Comparison of ENCODE assay signal across 12 mouse cellular contexts in the genomic region with DNA sequence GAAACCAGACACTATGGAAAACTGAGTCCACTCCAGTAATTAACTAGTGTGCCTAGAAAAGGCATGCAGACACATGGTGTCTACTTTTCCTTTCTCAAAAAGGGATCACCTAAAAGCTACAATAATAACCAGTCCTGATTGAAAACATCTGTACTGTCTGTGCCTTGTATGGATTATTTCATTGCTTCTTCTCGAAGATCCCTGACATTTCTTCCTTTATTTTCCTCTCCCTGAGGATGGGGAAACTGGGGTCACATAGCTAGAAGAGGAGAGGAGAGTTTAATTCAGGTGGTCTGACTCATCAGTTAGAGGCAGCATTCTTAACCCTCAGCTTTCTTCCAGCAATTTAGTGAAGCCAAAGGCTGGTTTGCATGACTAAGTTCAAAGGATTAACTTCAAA.
"Had no signal": no experiment of that assay in that cellular context is flagged by ENCODE, and none has a peak within 500 bp of the region (broad histone marks: within the 10 kb centered on the region; RNA-seq: fewer than 3 reads in every experiment).

No protein-coding gene starts in this region.

- DNase-seq: kidney, postnatal 25 days; layer of hippocampus, adult 9-11 months; layer of hippocampus, postnatal 36 days; lung, adult 18-20 months; right cerebral cortex, postnatal 14 days; thymus, adult 2 months; thymus, postnatal 36 days had no signal

- H3K36me3 ChIP-seq: kidney, embryonic 15.5 days; midbrain, embryonic 12.5 days; stomach, embryonic 15.5 days had no signal

- H3K4me3 ChIP-seq: kidney, embryonic 15.5 days; midbrain, embryonic 12.5 days; stomach, embryonic 15.5 days had no signal

- H3K9me3 ChIP-seq: kidney, embryonic 15.5 days; midbrain, embryonic 12.5 days; stomach, embryonic 15.5 days had no signal

- H3K27ac ChIP-seq: kidney, embryonic 15.5 days; liver, embryonic 14.5 days; midbrain, embryonic 12.5 days; stomach, embryonic 15.5 days had no signal

- H3K4me1 ChIP-seq: midbrain, embryonic 12.5 days; stomach, embryonic 15.5 days had no signal

- H3K9ac ChIP-seq: kidney, embryonic 15.5 days; liver, embryonic 14.5 days; midbrain, embryonic 12.5 days; stomach, embryonic 15.5 days had no signal

- H3K27me3 ChIP-seq: kidney, embryonic 15.5 days; midbrain, embryonic 12.5 days; stomach, embryonic 15.5 days had no signal

- H3K4me2 ChIP-seq: kidney, embryonic 15.5 days; midbrain, embryonic 12.5 days; stomach, embryonic 15.5 days had no signal

- ATAC-seq: midbrain, embryonic 16.5 days had no signal
